Mouse (Mus musculus): ENCODE results near the gene Mctp1. TPM values are rescaled to one million over a fixed set of nuclear protein-coding genes. Genes with fewer than 3 reads are reported as not detected.

Gene Mctp1
- polyA plus RNA-seq, 1 experiment from 2014 or later = 5.3 TPM

DNA sequence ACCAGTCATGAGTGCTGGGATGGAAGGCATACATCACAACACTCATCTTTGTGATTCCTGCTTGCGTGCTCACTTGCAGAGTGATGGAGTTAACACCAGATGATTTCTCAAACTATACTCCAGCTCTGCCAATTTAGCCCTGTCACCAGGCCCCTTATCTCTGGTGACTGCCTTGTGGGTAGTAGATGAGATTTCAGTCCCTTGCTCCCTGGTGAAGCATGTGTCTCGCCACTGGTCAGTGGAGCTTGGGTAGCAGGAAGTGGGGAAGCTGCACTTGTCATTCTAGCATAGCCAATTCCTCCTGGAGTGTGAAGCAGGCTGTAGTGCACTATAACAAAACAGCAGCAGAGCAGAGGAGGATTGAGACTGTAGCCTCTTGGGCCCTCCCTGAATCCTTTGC lies 208.6 kb downstream of the Mctp1 start:
- no peaks in the 10 kb centered on the region for H3K36me3 ChIP-seq (ENCODE audit: control insufficient read depth, insufficient read depth, low read length)
- no peaks in the 10 kb centered on the region for H3K4me1 ChIP-seq (replicated peaks; ENCODE audit: control insufficient read depth, insufficient read depth, low read length)
- H3K4me3 ChIP-seq (ENCODE audit: low read depth, low read length) = no peak overlapping the region
- no peaks in the 10 kb centered on the region for H3K27me3 ChIP-seq (ENCODE audit: control insufficient read depth, insufficient read depth, low read length)
- WGBS = 92% methylated on average over 2 of the region's 2 CpGs
- no peaks in the 10 kb centered on the region for H3K9me3 ChIP-seq (ENCODE audit: control insufficient read depth, low read length)
- DNase-seq (ENCODE audit: low spot score) (no peak), ATAC-seq (replicated peaks; ENCODE audit: low FRiP score) (no peak)
- no peak overlapping the region for H3K4me2 ChIP-seq (ENCODE audit: low read depth, low read length, severe bottlenecking)
- no peak overlapping the region for H3K27ac ChIP-seq (ENCODE audit: low read depth, low read length)
- H3K9ac ChIP-seq (ENCODE audit: low read length) = no peak overlapping the region

DNA sequence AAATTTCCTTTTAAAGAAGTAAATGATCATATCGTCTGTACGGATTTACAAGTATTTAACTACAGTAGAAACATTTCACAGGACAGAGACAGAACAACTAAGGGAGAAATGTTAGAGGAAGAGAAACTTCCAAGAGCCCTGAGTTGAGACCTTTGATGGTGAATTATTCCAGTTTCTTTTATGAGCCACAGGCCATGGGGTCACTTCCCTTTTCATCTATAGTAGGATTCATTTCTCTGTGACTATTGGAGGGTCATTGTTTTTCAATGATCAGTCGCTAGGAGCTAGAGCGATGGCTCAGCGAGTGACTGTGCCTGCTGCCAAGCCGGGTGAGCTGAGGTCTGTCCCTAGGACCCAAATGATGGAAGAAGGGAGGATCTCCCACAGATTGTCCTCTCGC lies 212.7 kb downstream of the Mctp1 start:
- Histone ChIP-seq H3K9ac (ENCODE audit: low read length) (no peak overlapping the region), H3K9me3 (ENCODE audit: control insufficient read depth, low read length) (no peaks in the 10 kb centered on the region), H3K4me2 (ENCODE audit: low read depth, low read length, severe bottlenecking) (no peak overlapping the region), H3K36me3 (ENCODE audit: control insufficient read depth, insufficient read depth, low read length) (no peaks in the 10 kb centered on the region), H3K27me3 (ENCODE audit: control insufficient read depth, insufficient read depth, low read length) (no peaks in the 10 kb centered on the region), H3K4me1 (replicated peaks; ENCODE audit: control insufficient read depth, insufficient read depth, low read length) (no peaks in the 10 kb centered on the region), H3K4me3 (ENCODE audit: low read depth, low read length) (no peak overlapping the region), H3K27ac (ENCODE audit: low read depth, low read length) (no peak overlapping the region)
- 75% methylated on average over 7 of the region's 7 CpGs for WGBS
- ATAC-seq (replicated peaks; ENCODE audit: low FRiP score) (no peak), DNase-seq (ENCODE audit: low spot score) (no peak)

DNA sequence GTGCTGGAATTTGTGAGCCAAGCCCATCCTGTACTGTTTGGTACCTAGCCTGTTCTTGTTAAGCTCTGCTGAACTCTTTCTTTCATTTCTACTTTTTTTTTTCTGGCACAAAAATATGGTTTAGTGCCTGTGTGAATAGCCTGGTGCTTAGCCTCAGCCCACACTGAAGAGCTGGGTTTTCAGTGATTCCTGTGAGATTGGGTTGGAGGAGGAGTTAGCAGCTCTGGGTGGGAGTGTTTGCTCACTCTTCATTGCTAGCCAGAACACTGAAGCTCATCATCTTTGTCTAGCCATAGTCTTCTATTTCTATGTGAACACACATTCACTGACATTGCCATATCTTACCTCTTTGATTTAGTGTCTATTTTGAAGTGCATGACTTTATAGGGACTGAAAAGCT lies 225.1 kb downstream of the Mctp1 start:
- no peaks in the 10 kb centered on the region for H3K36me3 ChIP-seq (ENCODE audit: control insufficient read depth, insufficient read depth, low read length)
- ATAC-seq (replicated peaks; ENCODE audit: low FRiP score) (no peak), DNase-seq (ENCODE audit: low spot score) (no peak)
- H3K9me3 ChIP-seq (ENCODE audit: control insufficient read depth, low read length) = no peaks in the 10 kb centered on the region
- no peaks in the 10 kb centered on the region for H3K4me1 ChIP-seq (replicated peaks; ENCODE audit: control insufficient read depth, insufficient read depth, low read length)
- H3K27me3 ChIP-seq (ENCODE audit: control insufficient read depth, insufficient read depth, low read length) = no peaks in the 10 kb centered on the region
- H3K4me3 ChIP-seq (ENCODE audit: low read depth, low read length) = no peak overlapping the region
- H3K4me2 ChIP-seq (ENCODE audit: low read depth, low read length, severe bottlenecking) = no peak overlapping the region
- no peak overlapping the region for H3K9ac ChIP-seq (ENCODE audit: low read length)
- H3K27ac ChIP-seq (ENCODE audit: low read depth, low read length) = no peak overlapping the region

DNA sequence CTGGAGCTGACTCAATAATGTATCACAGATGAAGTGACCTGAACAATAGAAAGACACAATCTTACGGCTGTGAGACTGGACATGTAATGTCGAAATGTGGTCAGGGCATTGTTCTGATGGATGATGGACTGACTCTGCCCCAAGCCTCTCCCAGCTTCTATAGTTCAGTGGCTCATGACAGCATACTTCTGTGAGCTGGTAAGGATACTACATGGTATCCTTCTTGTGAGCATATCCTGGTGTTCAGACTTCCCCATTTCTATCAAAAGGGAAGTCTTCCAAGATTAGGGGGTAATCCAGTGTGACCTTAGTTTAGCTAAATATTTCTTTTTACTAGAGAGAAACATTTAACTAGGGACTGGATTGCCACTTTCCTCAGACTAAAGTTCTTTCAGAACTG lies 227.2 kb downstream of the Mctp1 start:
- Histone ChIP-seq H3K9ac (ENCODE audit: low read length) (no peak overlapping the region), H3K27ac (ENCODE audit: low read depth, low read length) (no peak overlapping the region)
- ATAC-seq (replicated peaks; ENCODE audit: low FRiP score) = no peak

DNA sequence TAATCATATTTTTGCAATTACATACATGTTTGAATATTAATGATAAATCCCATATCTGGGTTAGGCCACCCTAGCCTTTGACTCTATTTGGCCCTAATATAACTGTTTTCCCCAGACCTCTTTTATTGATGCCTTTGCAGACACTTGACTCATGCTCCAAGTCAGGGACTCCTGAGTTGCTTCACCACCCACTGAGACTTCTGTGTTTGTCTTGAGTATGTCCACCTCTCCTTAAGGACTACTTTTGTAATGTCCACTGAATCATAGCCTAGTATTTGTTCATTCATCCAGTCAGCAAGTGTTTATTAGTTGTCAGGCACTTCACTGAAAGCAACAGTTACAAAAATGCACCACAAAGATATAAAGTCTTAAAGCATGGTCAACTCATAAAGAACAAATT lies 235.8 kb downstream of the Mctp1 start:
- H3K9ac ChIP-seq (ENCODE audit: low read length) = no peak overlapping the region
- no peaks in the 10 kb centered on the region for H3K9me3 ChIP-seq (ENCODE audit: control insufficient read depth, low read length)
- no peak overlapping the region for H3K4me3 ChIP-seq (ENCODE audit: low read depth, low read length)
- no peak overlapping the region for H3K4me2 ChIP-seq (ENCODE audit: low read depth, low read length, severe bottlenecking)
- DNase-seq (ENCODE audit: low spot score) (no peak), ATAC-seq (replicated peaks; ENCODE audit: low FRiP score) (no peak)
- no peaks in the 10 kb centered on the region for H3K36me3 ChIP-seq (ENCODE audit: control insufficient read depth, insufficient read depth, low read length)
- no peaks in the 10 kb centered on the region for H3K27me3 ChIP-seq (ENCODE audit: control insufficient read depth, insufficient read depth, low read length)
- H3K27ac ChIP-seq (ENCODE audit: low read depth, low read length) = no peak overlapping the region
- H3K4me1 ChIP-seq (replicated peaks; ENCODE audit: control insufficient read depth, insufficient read depth, low read length) = no peaks in the 10 kb centered on the region

More for the DNA sequence above, 227.2 kb downstream of the Mctp1 start:
- no peaks in the 10 kb centered on the region for H3K27me3 ChIP-seq (ENCODE audit: control insufficient read depth, insufficient read depth, low read length)
- H3K36me3 ChIP-seq (ENCODE audit: control insufficient read depth, insufficient read depth, low read length) = no peaks in the 10 kb centered on the region
- H3K4me2 ChIP-seq (ENCODE audit: low read depth, low read length, severe bottlenecking) = no peak overlapping the region
- H3K4me3 ChIP-seq (ENCODE audit: low read depth, low read length) = no peak overlapping the region
- WGBS = 86% methylated on average over 2 of the region's 2 CpGs
- DNase-seq (ENCODE audit: low spot score) = no peak
- H3K9me3 ChIP-seq (ENCODE audit: control insufficient read depth, low read length) = no peaks in the 10 kb centered on the region
- no peaks in the 10 kb centered on the region for H3K4me1 ChIP-seq (replicated peaks; ENCODE audit: control insufficient read depth, insufficient read depth, low read length)

DNA sequence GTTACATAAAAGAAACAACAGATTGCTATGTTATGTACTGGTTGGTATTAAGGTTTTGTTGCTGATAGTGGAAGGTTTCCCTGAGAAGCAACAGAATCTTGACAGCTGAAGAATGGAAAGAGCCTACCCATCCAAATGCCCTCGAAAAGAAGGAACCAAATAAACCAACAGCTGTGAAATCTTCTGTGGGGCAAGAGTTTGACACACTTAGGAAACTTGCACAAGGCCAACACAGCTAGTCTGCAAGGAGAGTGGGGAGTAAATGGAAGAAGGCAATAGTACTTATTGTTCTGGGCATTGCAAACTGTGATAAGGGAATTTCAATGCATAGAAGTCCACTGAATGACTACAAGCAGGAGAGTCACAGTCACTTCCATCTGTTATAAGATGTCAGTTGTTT lies 236.2 kb downstream of the Mctp1 start:
- Histone ChIP-seq H3K4me2 (ENCODE audit: low read depth, low read length, severe bottlenecking) (no peak overlapping the region), H3K27ac (ENCODE audit: low read depth, low read length) (no peak overlapping the region), H3K27me3 (ENCODE audit: control insufficient read depth, insufficient read depth, low read length) (no peaks in the 10 kb centered on the region), H3K36me3 (ENCODE audit: control insufficient read depth, insufficient read depth, low read length) (no peaks in the 10 kb centered on the region), H3K4me1 (replicated peaks; ENCODE audit: control insufficient read depth, insufficient read depth, low read length) (no peaks in the 10 kb centered on the region), H3K9ac (ENCODE audit: low read length) (no peak overlapping the region), H3K4me3 (ENCODE audit: low read depth, low read length) (no peak overlapping the region), H3K9me3 (ENCODE audit: control insufficient read depth, low read length) (no peaks in the 10 kb centered on the region)
- DNase-seq (ENCODE audit: low spot score) = no peak
- ATAC-seq (replicated peaks; ENCODE audit: low FRiP score) = no peak
- 91% methylated on average over 1 of the region's 1 CpGs for WGBS

DNA sequence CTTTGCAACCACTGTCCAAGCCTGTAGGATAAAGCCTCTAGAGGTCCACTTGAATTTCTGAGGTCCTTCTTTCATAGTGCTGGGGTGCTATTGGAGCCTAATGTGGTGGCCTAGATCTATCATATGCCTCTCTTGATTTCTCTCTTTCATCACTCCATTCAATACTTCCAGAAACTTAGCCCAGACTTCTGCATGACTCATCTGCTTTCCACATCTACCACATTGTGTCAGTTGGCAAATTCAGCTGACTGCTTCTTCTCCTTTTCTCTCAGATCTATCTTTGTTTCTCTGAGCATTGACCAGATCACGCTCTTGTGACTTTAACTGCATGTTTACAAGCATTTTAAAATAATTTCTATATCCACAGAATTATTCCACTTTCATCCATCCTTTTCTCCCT lies 249.4 kb downstream of the Mctp1 start:
- no peaks in the 10 kb centered on the region for H3K27me3 ChIP-seq (ENCODE audit: control insufficient read depth, insufficient read depth, low read length)
- no peak overlapping the region for H3K4me3 ChIP-seq (ENCODE audit: low read depth, low read length)
- no peak overlapping the region for H3K27ac ChIP-seq (ENCODE audit: low read depth, low read length)
- 91% methylated on average over 1 of the region's 1 CpGs for WGBS
- no peaks in the 10 kb centered on the region for H3K36me3 ChIP-seq (ENCODE audit: control insufficient read depth, insufficient read depth, low read length)
- H3K4me1 ChIP-seq (replicated peaks; ENCODE audit: control insufficient read depth, insufficient read depth, low read length) = no peaks in the 10 kb centered on the region
- H3K4me2 ChIP-seq (ENCODE audit: low read depth, low read length, severe bottlenecking) = no peak overlapping the region
- DNase-seq (ENCODE audit: low spot score) (no peak), ATAC-seq (replicated peaks; ENCODE audit: low FRiP score) (no peak)
- H3K9me3 ChIP-seq (ENCODE audit: control insufficient read depth, low read length) = no peaks in the 10 kb centered on the region
- H3K9ac ChIP-seq (ENCODE audit: low read length) = no peak overlapping the region

DNA sequence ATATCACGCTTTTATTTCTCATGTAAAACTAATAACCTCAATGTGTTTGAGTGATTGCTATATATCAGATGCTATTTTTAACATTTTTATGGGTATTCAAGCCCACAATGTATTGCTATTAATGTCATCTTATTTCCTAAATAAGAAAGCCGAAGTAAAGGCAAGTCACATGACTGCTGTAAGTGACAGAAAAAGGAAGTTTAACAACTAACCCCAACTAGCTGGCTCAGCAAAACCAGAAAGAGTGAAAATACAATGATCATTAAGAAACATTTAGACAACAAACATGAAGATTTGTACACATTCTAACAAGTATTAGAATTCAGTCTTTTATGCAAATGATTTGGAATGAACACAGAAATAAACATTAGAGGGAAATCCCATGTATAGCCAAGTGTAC lies 253.9 kb downstream of the Mctp1 start:
- H3K9me3 ChIP-seq (ENCODE audit: control insufficient read depth, low read length) = no peaks in the 10 kb centered on the region
- no peak overlapping the region for H3K27ac ChIP-seq (ENCODE audit: low read depth, low read length)
- H3K9ac ChIP-seq (ENCODE audit: low read length) = no peak overlapping the region
- 88% methylated on average over 2 of the region's 2 CpGs for WGBS
- DNase-seq (ENCODE audit: low spot score) (no peak), ATAC-seq (replicated peaks; ENCODE audit: low FRiP score) (no peak)
- no peaks in the 10 kb centered on the region for H3K4me1 ChIP-seq (replicated peaks; ENCODE audit: control insufficient read depth, insufficient read depth, low read length)
- H3K4me3 ChIP-seq (ENCODE audit: low read depth, low read length) = no peak overlapping the region
- H3K27me3 ChIP-seq (ENCODE audit: control insufficient read depth, insufficient read depth, low read length) = no peaks in the 10 kb centered on the region
- H3K36me3 ChIP-seq (ENCODE audit: control insufficient read depth, insufficient read depth, low read length) = no peaks in the 10 kb centered on the region
- no peak overlapping the region for H3K4me2 ChIP-seq (ENCODE audit: low read depth, low read length, severe bottlenecking)

DNA sequence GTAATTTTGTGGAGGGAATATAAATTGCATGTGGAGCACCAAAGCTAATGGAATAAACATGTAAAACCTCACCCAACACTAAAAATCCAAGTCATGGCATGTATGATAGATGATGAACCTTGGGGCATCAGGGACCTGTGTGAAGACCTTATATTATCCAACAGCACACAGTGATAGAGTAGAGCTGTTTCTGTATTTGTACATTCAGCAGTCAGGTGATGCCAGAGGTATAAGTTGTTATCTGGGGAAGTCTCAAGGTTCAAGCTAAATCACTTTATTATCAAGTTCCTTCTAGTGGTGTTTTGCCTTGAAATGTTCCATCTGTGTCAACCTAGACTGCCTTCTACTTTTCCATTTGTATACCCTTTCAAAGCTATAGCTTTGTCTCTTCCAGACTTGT lies 275.2 kb downstream of the Mctp1 start:
- Histone ChIP-seq H3K4me1 (replicated peaks; ENCODE audit: control insufficient read depth, insufficient read depth, low read length) (no peaks in the 10 kb centered on the region), H3K36me3 (ENCODE audit: control insufficient read depth, insufficient read depth, low read length) (no peaks in the 10 kb centered on the region), H3K27me3 (ENCODE audit: control insufficient read depth, insufficient read depth, low read length) (no peaks in the 10 kb centered on the region), H3K4me3 (ENCODE audit: low read depth, low read length) (no peak overlapping the region), H3K9me3 (ENCODE audit: control insufficient read depth, low read length) (no peaks in the 10 kb centered on the region), H3K4me2 (ENCODE audit: low read depth, low read length, severe bottlenecking) (no peak overlapping the region), H3K27ac (ENCODE audit: low read depth, low read length) (no peak overlapping the region), H3K9ac (ENCODE audit: low read length) (no peak overlapping the region)
- ATAC-seq (replicated peaks; ENCODE audit: low FRiP score) (no peak), DNase-seq (ENCODE audit: low spot score) (no peak)

Measured in forebrain, embryonic 11.5 days (tissue).